Mouse (Mus musculus): ENCODE measurements around the gene D030056L22Rik. TPM values are rescaled to one million over a fixed set of nuclear protein-coding genes. Genes with fewer than 3 reads are reported as not detected.

Gene D030056L22Rik
- total and polyA plus RNA-seq, 3 experiments: 20.6 to 76.0 (median 29.2) TPM

Other genes with a start within 250 kb of the D030056L22Rik start
- 122 and 131 TPM in 2 replicates for gene Ostf1, start 81.4 kb upstream of the D030056L22Rik start, total RNA-seq (2012; rRNA removed)
- gene Ostf1, start 81.4 kb upstream of the D030056L22Rik start, total RNA-seq (2014; rRNA removed): 175 and 188 TPM in 2 replicates
- gene Ostf1, start 81.4 kb upstream of the D030056L22Rik start, polyA plus RNA-seq (2012; ENCODE audit: insufficient read length, low read depth): 110 and 125 TPM in 2 replicates
- gene Nmrk1, start 81.2 kb upstream of the D030056L22Rik start, total RNA-seq (2012; rRNA removed): 9.1 and 9.8 TPM in 2 replicates
- gene Nmrk1, start 81.2 kb upstream of the D030056L22Rik start, total RNA-seq (2014; rRNA removed): 10.1 and 10.2 TPM in 2 replicates
- gene Nmrk1, start 81.2 kb upstream of the D030056L22Rik start, polyA plus RNA-seq (2012; ENCODE audit: insufficient read length, low read depth): 7.5 and 9.7 TPM in 2 replicates
- gene Carnmt1, start 42.4 kb upstream of the D030056L22Rik start, total RNA-seq (2012; rRNA removed): 17.6 and 29.3 TPM in 2 replicates
- 41.7 and 45.0 TPM in 2 replicates for gene Carnmt1, start 42.4 kb upstream of the D030056L22Rik start, total RNA-seq (2014; rRNA removed)
- gene Carnmt1, start 42.4 kb upstream of the D030056L22Rik start, polyA plus RNA-seq (2012; ENCODE audit: insufficient read length, low read depth): 27.2 and 47.1 TPM in 2 replicates
- 0.04 TPM in 1 of 2 replicates, not detected in the other for gene Trpm6, start 36.8 kb downstream of the D030056L22Rik start, total RNA-seq (2012; rRNA removed)
- not detected in 2 replicates for gene Trpm6, start 36.8 kb downstream of the D030056L22Rik start, total RNA-seq (2014; rRNA removed)
- not detected in 2 replicates for gene Trpm6, start 36.8 kb downstream of the D030056L22Rik start, polyA plus RNA-seq (2012; ENCODE audit: insufficient read length, low read depth)

Data from CH12.LX (cell line).